Mouse (Mus musculus) erythroblast, adult 5-6 weeks (primary cell): Measurements from ENCODE around the gene Gm13889. TPM values are rescaled to one million over a fixed set of nuclear protein-coding genes. Genes with fewer than 3 reads are reported as not detected.

ENCODE experiments used
- ATAC-seq: replicated peaks from 2 replicates; pipeline ENCODE4 v1.8.0; 2016; ENCODE audit warnings: moderate number of reproducible peaks, mild to moderate bottlenecking, moderate TSS enrichment, inconsistent platforms; ENCODE audit not compliant: poor library complexity, low FRiP score, severe bottlenecking
- total RNA-seq, 2 experiments: library from RNA; stranded (forward) in 1 of 2; stranded (reverse) in 1 of 2; fragments of 150-400 nt in 1 of 2; fragments of 200-764, 138-1000 nt in 1 of 2; gene quantifications; 2 replicates each; pipeline versions ENCODE4 v1.2.3 to v1.2.4; 2015 to 2017; ENCODE audit warnings: low replicate concordance in 2 of 2

Gm13889 gene
- total RNA-seq, 2 experiments from 2014 or later, result not detected

GRCm38 (mm10) chr2:93907519-93908294 is 49.3 kb downstream of the Gm13889 start:
- no peak for ATAC-seq

DNA sequence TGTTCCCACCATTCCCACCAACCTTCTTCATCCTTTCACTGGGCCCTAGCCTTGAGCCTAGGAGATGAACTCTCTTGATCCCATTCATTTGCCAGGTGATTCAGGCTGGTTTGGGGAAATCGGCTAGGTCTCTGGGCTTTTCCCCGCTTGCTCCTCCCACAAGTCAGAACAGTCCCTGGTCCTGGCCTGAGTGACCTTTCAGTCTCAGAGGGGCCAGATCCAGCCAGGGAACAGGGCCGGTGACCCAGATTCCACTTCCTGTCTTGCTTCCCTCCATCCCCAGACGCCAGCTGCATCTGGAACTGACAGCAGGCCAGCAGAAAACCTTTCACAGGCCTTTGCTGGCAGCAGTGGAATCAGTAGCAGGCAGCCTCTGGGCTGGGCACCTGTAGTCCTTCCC is 50.7 kb downstream of the Gm13889 start:
- no peak for ATAC-seq

Other genes starting within 250 kb of the Gm13889 start
- gene Ext2, start 134.6 kb downstream of the Gm13889 start, total RNA-seq (2015; ENCODE audit: low replicate concordance), result 5.8 and 11.1 TPM in 2 replicates
- gene Ext2, start 134.6 kb downstream of the Gm13889 start, total RNA-seq (2017; ENCODE audit: low replicate concordance), result 2.3 and 7.4 TPM in 2 replicates
- gene Accs, start 107.3 kb downstream of the Gm13889 start, total RNA-seq (2015; ENCODE audit: low replicate concordance), result 3.3 and 6.3 TPM in 2 replicates
- 1.4 and 1.8 TPM in 2 replicates for gene Accs, start 107.3 kb downstream of the Gm13889 start, total RNA-seq (2017; ENCODE audit: low replicate concordance)
- gene Accsl, start 88.0 kb downstream of the Gm13889 start, total RNA-seq (2015; ENCODE audit: low replicate concordance), result not detected in 2 replicates
- not detected in 2 replicates for gene Accsl, start 88.0 kb downstream of the Gm13889 start, total RNA-seq (2017; ENCODE audit: low replicate concordance)
- not detected in 2 replicates for gene Gm27027, start 39.2 kb upstream of the Gm13889 start, total RNA-seq (2015; ENCODE audit: low replicate concordance)
- gene Gm27027, start 39.2 kb upstream of the Gm13889 start, total RNA-seq (2017; ENCODE audit: low replicate concordance), result not detected in 2 replicates
- 16.9 and 23.6 TPM in 2 replicates for gene Alkbh3, start 53.6 kb upstream of the Gm13889 start, total RNA-seq (2015; ENCODE audit: low replicate concordance)
- gene Alkbh3, start 53.6 kb upstream of the Gm13889 start, total RNA-seq (2017; ENCODE audit: low replicate concordance), result 2.2 and 10.2 TPM in 2 replicates
- 19.4 and 21.9 TPM in 2 replicates for gene Hsd17b12, start 200.8 kb upstream of the Gm13889 start, total RNA-seq (2015; ENCODE audit: low replicate concordance)
- gene Hsd17b12, start 200.8 kb upstream of the Gm13889 start, total RNA-seq (2017; ENCODE audit: low replicate concordance), result 14.9 and 17.3 TPM in 2 replicates